Mouse (Mus musculus): ENCODE measurements around the gene Cxcr4. TPM values are rescaled to one million over a fixed set of nuclear protein-coding genes. Genes with fewer than 3 reads are reported as not detected.

Cxcr4 gene
- total and polyA plus RNA-seq, 3 experiments: 0.16 to 17.8 TPM; not detected in 1

DNA sequence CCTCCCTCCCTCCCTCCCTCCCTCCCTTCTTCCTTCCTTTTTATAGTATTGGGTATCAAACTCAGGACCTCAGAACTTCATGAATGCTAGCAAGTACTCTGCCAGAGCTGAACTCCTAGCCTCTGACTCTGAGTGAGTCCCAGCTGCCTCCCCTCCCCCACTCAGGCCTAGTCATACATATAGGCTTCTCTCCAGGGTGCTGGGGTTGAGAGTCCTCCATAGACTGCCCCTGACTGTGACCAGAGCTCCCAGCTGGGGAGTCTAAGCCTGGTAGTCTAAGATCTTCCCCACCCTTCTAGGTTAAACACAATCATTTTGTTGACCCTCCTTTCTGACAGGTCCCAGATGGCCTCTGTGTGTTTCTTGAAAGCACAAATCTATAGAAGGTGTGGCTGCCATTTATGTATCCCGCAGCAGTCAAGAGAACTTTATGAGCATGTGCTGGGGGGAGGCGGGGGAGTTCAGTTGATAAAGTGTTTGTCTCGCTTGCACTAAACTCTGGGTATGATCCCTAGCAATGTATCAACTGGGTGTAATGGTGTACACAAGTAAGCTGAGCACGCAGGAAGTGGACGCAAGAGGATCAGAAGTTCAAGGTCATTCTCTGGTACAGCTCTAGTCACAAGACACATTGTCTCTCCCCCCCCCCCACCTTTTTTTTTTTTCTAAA is 10.1 kb upstream of the Cxcr4 start:
- DNase-seq (ENCODE audit: low spot score): no peak
- Histone ChIP-seq H3K36me3 (replicated peaks) (no peaks in the 10 kb centered on the region), H3K4me1 (ENCODE audit: insufficient read depth, low read depth, low read length) (no peaks in the 10 kb centered on the region), H3K9me3 (replicated peaks) (peaks cover 9% of the 10 kb centered on the region), H3K4me3 (ENCODE audit: low read depth, low read length) (no peak overlapping the region), H3K27me3 (ENCODE audit: insufficient read depth, low read length) (no peaks in the 10 kb centered on the region; the same call in 1 of the 2 replicates)
- no peak for TF ChIP-seq CTCF (IDR thresholded peaks at IDR 0.05; ENCODE audit: low read depth, low read length)
- no peak for TF ChIP-seq POLR2AphosphoS5 (IDR thresholded peaks at IDR 0.05; ENCODE audit: insufficient replicate concordance, low read depth, low read length)
- TF ChIP-seq GATA1 (IDR thresholded peaks at IDR 0.05; ENCODE audit: borderline replicate concordance, low read length): no peak
- no peak for TF ChIP-seq GATA2 (IDR thresholded peaks at IDR 0.05; ENCODE audit: borderline replicate concordance, low read depth, low read length)
- ATAC-seq (ENCODE audit: extremely low read depth, insufficient number of reproducible peaks, low FRiP score, poor library complexity, severe bottlenecking): no peak

DNA sequence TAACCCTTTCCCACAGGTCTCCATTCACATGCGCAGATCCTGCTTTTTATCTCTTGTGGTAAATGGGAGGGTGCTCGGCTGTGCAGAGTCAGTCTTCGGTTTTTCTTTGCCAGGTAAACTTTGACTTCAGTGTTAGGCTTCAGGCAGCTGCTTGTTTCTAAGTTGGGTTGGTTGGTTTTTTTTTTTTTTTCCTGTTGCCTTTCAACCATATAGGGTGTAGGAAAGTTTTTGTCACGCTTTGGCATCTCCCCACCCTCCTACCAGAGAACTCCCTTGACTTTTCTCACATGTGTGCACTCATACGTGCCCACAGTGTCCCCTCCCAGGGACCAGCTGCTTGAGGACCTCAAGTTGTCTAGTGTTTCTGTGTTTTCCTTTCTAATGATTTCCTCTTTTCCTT is 9.2 kb upstream of the Cxcr4 start:
- Histone ChIP-seq H3K4me1 (ENCODE audit: insufficient read depth, low read depth, low read length) (no peaks in the 10 kb centered on the region), H3K27me3 (ENCODE audit: insufficient read depth, low read length) (no peaks in the 10 kb centered on the region), H3K9me3 (replicated peaks) (peaks cover 9% of the 10 kb centered on the region), H3K36me3 (replicated peaks) (no peaks in the 10 kb centered on the region), H3K4me3 (ENCODE audit: low read depth, low read length) (no peak overlapping the region)
- ATAC-seq (ENCODE audit: extremely low read depth, insufficient number of reproducible peaks, low FRiP score, poor library complexity, severe bottlenecking) (no peak), DNase-seq (ENCODE audit: low spot score) (no peak)
- TF ChIP-seq GATA1 (IDR thresholded peaks at IDR 0.05; ENCODE audit: borderline replicate concordance, low read length): no peak
- no peak for TF ChIP-seq CTCF (IDR thresholded peaks at IDR 0.05; ENCODE audit: low read depth, low read length)
- no peak for TF ChIP-seq TAL1 (conservative IDR thresholded peaks at IDR 0.05; ENCODE audit: low read depth, low read length)
- TF ChIP-seq POLR2AphosphoS5 (IDR thresholded peaks at IDR 0.05; ENCODE audit: insufficient replicate concordance, low read depth, low read length): no peak
- TF ChIP-seq GATA2 (IDR thresholded peaks at IDR 0.05; ENCODE audit: borderline replicate concordance, low read depth, low read length): no peak

DNA sequence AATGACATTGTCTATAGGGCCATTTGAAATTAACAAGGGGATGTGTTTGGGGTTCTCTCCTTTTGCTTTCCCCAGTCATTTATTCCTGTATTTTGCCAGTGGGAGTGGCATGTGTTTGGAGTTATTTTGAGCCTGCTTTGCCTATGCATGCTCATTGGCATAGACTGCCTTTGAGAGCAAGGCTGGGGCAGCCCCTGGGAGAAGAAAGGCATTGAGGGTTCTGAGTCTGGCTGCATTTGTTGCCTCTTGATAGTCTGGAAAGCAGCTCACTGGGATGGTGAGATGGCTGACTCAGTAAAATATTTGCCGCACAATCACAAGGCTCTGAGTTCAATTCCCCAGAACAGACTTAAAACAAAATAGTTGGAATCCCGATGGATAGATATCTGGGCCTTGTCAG is 8.5 kb upstream of the Cxcr4 start:
- no peak for ATAC-seq (ENCODE audit: extremely low read depth, insufficient number of reproducible peaks, low FRiP score, poor library complexity, severe bottlenecking)

DNA sequence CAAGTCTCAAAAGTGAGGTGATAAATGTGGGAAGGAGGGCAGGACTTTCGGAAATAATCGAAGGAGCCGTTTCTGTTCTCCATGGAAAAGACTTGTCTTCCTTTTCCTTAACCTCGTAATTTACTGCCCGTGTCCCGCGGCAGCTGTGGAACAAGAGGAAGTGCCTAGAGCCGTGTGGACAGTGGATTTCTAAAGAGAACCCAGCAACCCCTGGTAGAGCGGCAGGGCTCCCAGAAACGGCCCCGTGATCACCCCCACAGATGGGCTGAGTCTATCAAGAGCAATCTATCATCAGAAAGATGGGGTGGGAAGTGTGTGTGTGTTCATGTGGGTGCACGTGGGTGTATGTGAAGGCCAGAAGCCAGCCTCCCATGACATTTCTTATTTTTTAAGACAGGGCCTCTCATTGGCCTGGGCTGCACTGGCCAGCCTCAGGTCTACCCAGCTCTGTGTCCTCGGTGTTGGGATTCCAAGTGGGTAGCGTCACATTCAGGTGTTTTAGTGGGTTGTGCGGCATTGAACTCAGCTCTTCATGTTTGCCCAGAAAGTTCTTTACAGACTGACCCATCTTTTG is 5.2 kb upstream of the Cxcr4 start:
- no peak for ATAC-seq (ENCODE audit: extremely low read depth, insufficient number of reproducible peaks, low FRiP score, poor library complexity, severe bottlenecking)
- Histone ChIP-seq H3K9me3 (replicated peaks) (peaks cover 14% of the 10 kb centered on the region), H3K27me3 (ENCODE audit: insufficient read depth, low read length) (no peaks in the 10 kb centered on the region), H3K4me3 (ENCODE audit: low read depth, low read length) (no peak overlapping the region), H3K4me1 (ENCODE audit: insufficient read depth, low read depth, low read length) (no peaks in the 10 kb centered on the region), H3K36me3 (replicated peaks) (no peaks in the 10 kb centered on the region)
- no peak for DNase-seq (ENCODE audit: low spot score)
- TF ChIP-seq TAL1 (conservative IDR thresholded peaks at IDR 0.05; ENCODE audit: low read depth, low read length) (no peak), GATA1 (IDR thresholded peaks at IDR 0.05; ENCODE audit: borderline replicate concordance, low read length) (no peak), GATA2 (IDR thresholded peaks at IDR 0.05; ENCODE audit: borderline replicate concordance, low read depth, low read length) (no peak), POLR2AphosphoS5 (IDR thresholded peaks at IDR 0.05; ENCODE audit: insufficient replicate concordance, low read depth, low read length) (no peak)

More for the DNA sequence above, 8.5 kb upstream of the Cxcr4 start:
- Histone ChIP-seq H3K4me3 (ENCODE audit: low read depth, low read length) (no peak overlapping the region), H3K27me3 (ENCODE audit: insufficient read depth, low read length) (no peaks in the 10 kb centered on the region), H3K4me1 (ENCODE audit: insufficient read depth, low read depth, low read length) (no peaks in the 10 kb centered on the region), H3K36me3 (replicated peaks) (no peaks in the 10 kb centered on the region), H3K9me3 (replicated peaks) (peaks cover 11% of the 10 kb centered on the region)
- TF ChIP-seq GATA1 (IDR thresholded peaks at IDR 0.05; ENCODE audit: borderline replicate concordance, low read length): no peak
- DNase-seq (ENCODE audit: low spot score): no peak

DNA sequence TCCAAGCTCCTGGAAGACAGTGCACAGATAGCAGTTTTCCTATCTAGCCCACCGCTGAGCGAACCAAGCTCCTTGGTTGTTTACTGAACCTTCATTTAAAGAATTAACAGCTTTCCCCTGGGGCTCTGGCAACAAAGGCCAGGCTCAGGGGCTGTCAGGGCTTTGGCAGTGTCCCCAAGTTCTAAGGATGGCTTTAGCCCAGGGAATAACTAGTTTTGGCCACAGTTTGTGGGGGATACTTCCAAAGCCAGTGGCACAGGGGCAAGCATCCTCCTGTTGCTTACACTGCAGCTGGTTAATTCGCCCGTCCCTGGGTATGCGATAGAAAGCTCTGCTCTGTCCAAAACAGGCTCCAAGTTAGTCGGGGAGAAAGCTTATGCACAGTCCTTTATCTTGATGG is 3.4 kb upstream of the Cxcr4 start:
- DNase-seq (ENCODE audit: low spot score) (no peak), ATAC-seq (ENCODE audit: extremely low read depth, insufficient number of reproducible peaks, low FRiP score, poor library complexity, severe bottlenecking) (no peak)
- Histone ChIP-seq H3K36me3 (replicated peaks) (no peaks in the 10 kb centered on the region), H3K4me1 (ENCODE audit: insufficient read depth, low read depth, low read length) (no peaks in the 10 kb centered on the region), H3K4me3 (ENCODE audit: low read depth, low read length) (no peak overlapping the region), H3K9me3 (replicated peaks) (peaks cover 27% of the 10 kb centered on the region), H3K27me3 (ENCODE audit: insufficient read depth, low read length) (no peaks in the 10 kb centered on the region)
- no peak for TF ChIP-seq TAL1 (conservative IDR thresholded peaks at IDR 0.05; ENCODE audit: low read depth, low read length)
- no peak for TF ChIP-seq GATA1 (IDR thresholded peaks at IDR 0.05; ENCODE audit: borderline replicate concordance, low read length)
- no peak for TF ChIP-seq CTCF (IDR thresholded peaks at IDR 0.05; ENCODE audit: low read depth, low read length)
- no peak for TF ChIP-seq GATA2 (IDR thresholded peaks at IDR 0.05; ENCODE audit: borderline replicate concordance, low read depth, low read length)
- TF ChIP-seq POLR2AphosphoS5 (IDR thresholded peaks at IDR 0.05; ENCODE audit: insufficient replicate concordance, low read depth, low read length): no peak

- Histone ChIP-seq H3K36me3 (replicated peaks) (no peaks in the 10 kb centered on the region), H3K4me3 (ENCODE audit: low read depth, low read length) (no peak overlapping the region), H3K9me3 (replicated peaks) (peaks cover 27% of the 10 kb centered on the region), H3K27me3 (ENCODE audit: insufficient read depth, low read length) (no peaks in the 10 kb centered on the region), H3K4me1 (ENCODE audit: insufficient read depth, low read depth, low read length) (no peaks in the 10 kb centered on the region)
- ATAC-seq (ENCODE audit: extremely low read depth, insufficient number of reproducible peaks, low FRiP score, poor library complexity, severe bottlenecking) (no peak), DNase-seq (ENCODE audit: low spot score) (no peak)
- TF ChIP-seq GATA1 (IDR thresholded peaks at IDR 0.05; ENCODE audit: borderline replicate concordance, low read length) (no peak), TAL1 (conservative IDR thresholded peaks at IDR 0.05; ENCODE audit: low read depth, low read length) (no peak), POLR2AphosphoS5 (IDR thresholded peaks at IDR 0.05; ENCODE audit: insufficient replicate concordance, low read depth, low read length) (no peak), GATA2 (IDR thresholded peaks at IDR 0.05; ENCODE audit: borderline replicate concordance, low read depth, low read length) (no peak), CTCF (IDR thresholded peaks at IDR 0.05; ENCODE audit: low read depth, low read length) (no peak)
Measured at GRCm38 (mm10) chr1:128595105-128595420, 3.0 kb upstream of the Cxcr4 start.
